Mouse (Mus musculus) granulocyte monocyte progenitor cell, adult 5-6 weeks (primary cell): ENCODE measurements around the gene Itpripl2. TPM values are rescaled to one million over a fixed set of nuclear protein-coding genes. Genes with fewer than 3 reads are reported as not detected.

Experiments
- ATAC-seq: replicated peaks from 2 replicates; pipeline ENCODE4 v1.8.0; 2016; ENCODE audit warnings: mild to moderate bottlenecking, moderate TSS enrichment, inconsistent platforms; ENCODE audit not compliant: poor library complexity, severe bottlenecking
- total RNA-seq, 2 experiments: library from RNA; stranded (forward) in 1 of 2; stranded (reverse) in 1 of 2; fragments of 200-712, 200-1000 nt in 1 of 2; fragments of >200 nt in 1 of 2; fragmentation: Nextera tagmentation in 1 of 2; gene quantifications; 2 replicates each; pipeline ENCODE4 v1.2.3; 2014 to 2017

Itpripl2 gene
- 9.0 and 11.3 TPM in 2 replicates for total RNA-seq (2014; fragmentation: Nextera tagmentation)
- 18.3 and 21.2 TPM in 2 replicates for total RNA-seq (2017)

- peak; percentile 84 for ATAC-seq
These were observed at the start of gene Itpripl2 for GRCm38 (mm10) chr7:118491431-118492147. Itpripl2 (minus strand) TSS chr7:118491975.

DNA sequence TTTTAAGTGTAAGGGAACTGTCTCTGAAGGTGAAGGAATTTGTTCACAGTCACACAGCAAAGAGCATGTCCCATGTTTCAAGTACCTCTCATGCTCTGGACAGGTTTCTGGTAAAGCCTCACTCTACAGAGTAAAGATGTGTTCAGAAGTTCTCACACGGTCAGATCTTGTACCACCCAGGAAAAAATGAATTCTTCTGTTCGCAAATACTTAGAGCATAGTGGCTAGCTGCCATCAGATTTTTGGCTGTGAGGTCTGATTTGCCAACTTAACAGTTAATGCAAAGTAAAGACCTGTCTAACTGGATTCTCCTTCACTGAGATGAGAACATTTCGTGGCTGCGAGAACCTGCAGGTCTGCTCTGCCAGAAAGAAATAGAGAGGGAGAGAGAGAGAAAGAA, 43.3 kb upstream of the Itpripl2 start:
- ATAC-seq: no peak

DNA sequence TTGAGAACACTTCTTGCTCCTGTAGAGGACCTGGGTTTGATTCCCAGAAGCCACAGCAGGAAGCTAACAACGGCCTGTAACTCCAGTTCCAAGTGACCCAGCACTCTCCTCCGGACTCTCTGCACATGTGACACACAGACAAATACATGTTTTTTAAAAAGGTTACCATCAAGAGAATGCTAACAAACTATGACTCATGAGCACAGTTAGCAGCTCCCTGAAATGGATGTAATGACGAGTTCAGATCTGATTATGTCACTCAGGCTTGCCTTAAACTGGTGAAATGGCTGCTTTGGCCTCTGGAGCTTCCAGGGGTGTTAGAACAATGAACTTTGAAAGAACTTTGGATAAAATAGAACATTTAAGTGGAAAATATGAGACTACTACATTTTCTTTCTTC, 42.6 kb upstream of the Itpripl2 start:
- no peak for ATAC-seq

- ATAC-seq: peak; percentile 94
These were observed 41.4 kb upstream of the Itpripl2 start, which contains the start of gene Coq7 for GRCm38 (mm10) chr7:118533178-118533578. Coq7 (minus strand) TSS chr7:118533356.

DNA sequence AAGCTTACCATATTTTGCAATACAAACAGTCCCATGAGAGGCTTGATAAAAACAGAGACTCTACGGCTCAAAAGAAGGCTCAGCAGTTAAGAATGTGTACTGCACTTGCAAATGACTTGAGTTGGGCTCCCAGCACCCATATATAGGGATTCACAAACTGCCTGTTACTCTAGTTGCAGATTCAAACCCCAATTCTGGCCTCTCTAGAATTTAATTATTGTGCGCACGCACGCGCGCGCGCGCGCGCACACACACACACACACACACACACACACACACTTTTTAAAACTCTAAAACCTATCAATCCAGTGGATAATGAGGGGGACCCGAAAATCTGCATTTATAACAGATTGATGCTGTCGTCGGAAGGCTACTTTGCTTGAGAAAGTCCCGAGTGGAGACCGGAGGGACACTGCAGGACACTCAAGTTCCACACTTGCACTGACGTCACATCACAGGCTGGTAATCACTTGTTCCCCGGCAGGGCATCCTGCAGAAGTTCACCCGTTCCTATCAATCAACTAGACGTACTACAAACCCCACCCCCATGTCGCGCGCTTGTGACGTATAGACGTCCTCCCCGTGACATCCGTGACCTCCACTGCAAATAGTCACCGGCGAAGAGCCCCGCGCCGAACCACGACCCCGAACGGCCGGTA, 40.9 kb upstream of the Itpripl2 start:
- peak; percentile 93 for ATAC-seq

GRCm38 (mm10) chr7:118526967-118527366, 35.2 kb upstream of the Itpripl2 start:
- no peak for ATAC-seq

GRCm38 (mm10) chr7:118522077-118522476, 30.3 kb upstream of the Itpripl2 start:
- peak; percentile 75 for ATAC-seq

DNA sequence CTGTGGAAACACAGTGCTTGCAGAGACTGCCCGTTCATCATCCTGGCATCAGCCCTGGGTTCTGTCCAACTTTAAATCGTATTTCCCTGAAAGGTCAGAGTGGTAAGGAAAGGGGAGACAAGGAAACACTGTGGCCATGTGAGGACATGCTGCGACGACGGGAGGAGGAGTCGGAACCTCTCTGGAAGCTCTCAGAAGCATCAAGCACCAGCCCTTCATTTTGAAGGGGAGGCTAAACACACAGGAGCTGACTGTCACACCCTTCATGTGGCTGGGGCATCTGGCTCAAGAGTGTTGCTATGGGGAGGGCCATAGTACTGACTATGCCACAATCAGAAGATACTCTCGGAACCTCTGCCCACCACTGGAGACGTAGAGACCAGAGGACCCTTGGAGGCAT, 27.9 kb upstream of the Itpripl2 start:
- no peak for ATAC-seq

- peak; percentile 85 for ATAC-seq
These were observed 26.9 kb upstream of the Itpripl2 start for GRCm38 (mm10) chr7:118518687-118519086.

- ATAC-seq: peak; percentile 58
These were observed 26.0 kb upstream of the Itpripl2 start for GRCm38 (mm10) chr7:118517819-118518218.

- no peak for ATAC-seq
These were observed 16.8 kb upstream of the Itpripl2 start for GRCm38 (mm10) chr7:118508556-118508955.

DNA sequence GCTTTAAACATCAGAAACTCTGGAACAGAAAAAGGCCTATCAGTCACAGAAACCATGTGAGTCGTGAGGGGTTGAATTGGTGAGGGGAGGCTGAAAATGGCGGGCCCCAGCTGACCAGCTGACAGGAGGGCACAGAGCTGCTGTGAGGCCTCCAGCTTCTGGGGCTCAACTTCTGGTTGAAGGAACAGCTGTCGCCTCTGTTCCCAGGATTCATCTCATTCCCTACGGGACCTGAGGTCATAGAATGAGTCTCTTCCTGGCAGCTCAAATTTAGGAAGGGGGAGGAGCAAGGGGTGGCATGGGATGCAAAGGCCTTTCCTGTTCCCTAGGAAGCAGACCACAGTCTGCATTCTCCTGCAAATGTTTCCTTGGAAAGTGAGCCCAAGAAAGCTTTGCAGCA, 12.1 kb upstream of the Itpripl2 start:
- no peak for ATAC-seq

- no peak for ATAC-seq
These were observed 10.6 kb upstream of the Itpripl2 start for GRCm38 (mm10) chr7:118502333-118502732.

DNA sequence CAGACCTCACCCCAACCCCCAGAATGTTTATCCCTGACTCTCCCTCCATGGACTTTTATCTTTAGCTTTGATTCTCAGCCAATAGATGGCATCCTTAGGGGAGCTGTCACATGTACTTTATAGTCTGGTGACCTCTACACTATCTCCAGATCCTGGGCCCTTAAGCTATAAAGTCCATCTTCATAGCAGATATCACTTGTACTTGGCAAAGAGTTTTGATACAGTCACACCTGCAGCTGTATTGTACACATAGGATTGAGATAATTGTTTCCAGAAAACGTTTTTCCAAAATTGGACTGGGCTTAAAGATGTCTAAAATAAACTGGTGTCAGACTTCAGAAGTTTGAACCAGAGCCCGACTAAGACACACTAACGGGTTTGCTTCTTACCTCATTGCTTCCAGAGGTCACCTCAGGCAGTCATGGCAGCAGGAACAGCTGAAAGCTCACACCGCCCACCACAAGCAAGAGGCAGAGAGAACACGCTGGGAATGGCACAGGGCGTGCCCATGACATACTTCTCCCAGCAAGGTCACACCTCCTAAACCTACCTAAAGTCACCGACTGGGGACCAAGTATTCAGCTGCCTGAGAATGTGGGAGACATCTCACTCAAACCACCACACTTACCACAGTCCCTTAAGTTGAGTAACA, 8.1 kb upstream of the Itpripl2 start:
- no peak for ATAC-seq

DNA sequence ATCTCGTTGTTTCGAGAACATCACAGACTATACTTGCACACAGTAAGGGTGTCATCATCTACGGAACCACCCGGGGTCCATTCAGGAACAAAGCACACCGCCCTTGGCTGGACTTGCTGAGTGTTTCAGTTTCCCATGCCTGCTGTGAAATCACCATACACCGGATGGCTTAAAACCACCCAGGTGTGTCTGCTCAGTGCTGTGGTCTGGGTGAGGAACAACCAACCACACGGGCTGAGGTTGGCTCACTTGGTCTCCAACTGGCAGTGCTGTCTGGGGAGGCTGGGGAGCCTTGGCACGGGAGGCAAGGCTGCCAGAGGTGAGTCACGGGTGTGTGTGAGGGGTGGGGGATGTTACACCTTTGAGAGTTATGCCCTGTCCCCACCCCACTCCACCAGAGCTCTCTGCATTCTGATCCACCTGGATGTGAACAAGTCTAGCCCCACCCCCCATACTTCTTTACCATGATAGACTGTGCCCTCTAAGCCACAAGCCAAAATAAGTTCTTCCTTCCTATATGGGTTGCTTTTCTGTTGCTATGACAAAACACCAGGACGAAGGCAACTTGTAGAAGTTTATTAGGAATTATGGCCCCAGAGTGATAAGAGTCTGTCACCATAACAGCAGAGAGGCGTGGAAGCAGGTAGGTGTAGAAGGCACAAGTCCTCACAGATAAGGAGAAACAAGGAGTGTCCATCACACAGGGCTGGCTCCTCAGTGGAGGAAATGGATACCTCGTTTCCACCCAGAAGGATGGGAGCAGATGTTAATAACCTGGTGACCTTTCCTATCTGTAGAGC, 7.4 kb upstream of the Itpripl2 start:
- ATAC-seq: no peak

DNA sequence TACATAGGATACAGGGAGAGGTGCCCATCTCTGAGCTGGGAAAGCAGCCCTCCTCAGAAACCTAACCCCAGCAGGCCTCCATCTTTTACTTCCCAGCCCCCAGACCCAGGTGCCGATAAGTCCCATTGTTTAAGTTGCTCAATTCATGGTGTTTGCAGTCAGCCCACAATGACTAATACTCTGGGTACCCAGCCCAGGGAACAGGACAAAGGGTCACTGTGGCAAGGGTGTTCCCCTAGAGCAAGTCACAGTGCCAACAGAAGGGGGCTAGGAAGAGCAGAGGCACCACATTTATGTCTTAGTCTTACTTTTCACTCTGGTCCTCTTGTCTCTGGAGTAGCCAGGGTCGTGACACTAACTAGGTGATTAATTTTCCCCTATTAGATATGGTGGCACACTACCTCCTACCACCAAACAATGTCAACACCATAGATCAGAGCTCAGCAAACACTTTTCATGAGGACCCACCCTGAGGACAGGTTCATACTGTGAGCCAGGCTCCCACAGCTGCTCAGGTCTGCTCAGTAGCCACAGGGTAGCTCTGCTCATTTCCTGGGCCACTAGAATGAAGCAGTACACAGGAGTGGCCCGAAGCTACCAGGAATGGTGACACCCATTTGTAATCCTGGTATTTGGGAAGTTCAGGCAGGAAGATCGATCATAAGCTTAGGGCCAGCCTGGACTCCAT, 3.3 kb upstream of the Itpripl2 start:
- no peak for ATAC-seq

DNA sequence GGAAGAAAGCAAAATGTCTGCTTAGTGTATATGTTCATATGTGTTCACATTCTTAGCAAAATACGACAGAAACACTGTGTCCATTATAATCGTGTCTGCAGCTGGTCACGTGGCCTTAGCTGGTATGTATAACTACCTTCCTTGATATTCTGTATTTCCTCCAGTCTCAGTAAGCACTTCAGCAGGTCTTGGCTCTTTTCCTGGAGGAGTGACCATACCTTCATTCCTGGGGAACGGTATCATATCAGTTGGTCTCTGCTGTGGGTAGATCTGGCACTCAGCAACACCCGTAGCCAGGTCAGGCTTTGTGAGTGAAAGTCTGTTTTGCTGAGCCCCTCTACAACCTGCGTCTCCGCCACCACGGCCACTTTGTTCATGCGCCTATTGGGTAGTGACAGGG, 2.1 kb upstream of the Itpripl2 start:
- no peak for ATAC-seq

DNA sequence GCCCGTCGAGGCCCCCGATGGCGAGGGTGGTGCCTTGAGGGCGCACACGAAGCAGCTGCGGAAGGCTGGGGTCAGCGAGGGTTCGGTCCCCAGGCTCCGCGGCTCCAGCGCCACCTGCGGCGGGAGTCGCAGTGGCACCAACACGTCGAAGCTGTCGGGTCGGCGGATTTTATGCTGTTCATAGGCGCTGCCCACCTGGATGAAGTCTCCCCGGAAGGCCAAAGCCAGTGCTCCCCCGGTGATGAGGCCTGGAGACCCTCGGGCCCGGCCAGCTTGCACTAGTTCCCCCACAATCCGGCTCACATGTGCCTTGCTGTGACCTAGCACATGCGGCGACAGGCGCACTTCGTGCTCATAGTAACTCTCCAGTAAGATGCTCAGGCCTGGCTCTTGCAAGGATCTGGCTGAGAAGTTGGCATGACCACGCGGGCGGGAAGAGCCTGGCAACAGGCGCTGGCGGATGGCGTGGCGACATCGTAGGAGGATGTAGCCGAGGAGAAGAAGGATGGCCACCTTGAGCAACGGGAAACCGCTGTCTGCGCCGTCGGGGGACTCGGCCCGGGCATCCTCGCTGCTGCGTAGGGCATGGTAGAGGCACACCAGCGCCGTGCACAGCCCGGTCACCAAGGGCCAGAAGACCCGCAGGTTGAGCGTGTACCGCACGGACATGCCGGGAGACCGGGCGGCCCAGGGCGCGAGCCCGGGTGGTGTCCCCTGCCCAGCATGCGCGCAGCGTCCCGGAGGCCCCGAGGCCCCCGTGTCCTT, 927 bp downstream of the Itpripl2 start:
- ATAC-seq: peak; percentile 64
